Mouse (Mus musculus): ENCODE measurements around the gene Spata25. TPM values are rescaled to one million over a fixed set of nuclear protein-coding genes. Genes with fewer than 3 reads are reported as not detected.

Spata25 gene
- polyA plus RNA-seq, 1 experiment from 2014 or later: not detected

- ATAC-seq (ENCODE audit: low FRiP score): no peak
- Histone ChIP-seq H3K4me2 (replicated peaks) (no peak overlapping the region), H3K27me3 (ENCODE audit: control insufficient read depth, insufficient read depth, low read length) (no peaks in the 10 kb centered on the region), H3K9ac (no peak overlapping the region), H3K9me3 (ENCODE audit: control insufficient read depth, low read length) (no peaks in the 10 kb centered on the region), H3K4me1 (replicated peaks; ENCODE audit: control insufficient read depth, insufficient read depth, low read length) (peaks cover 7% of the 10 kb centered on the region; the same call in 1 of the 2 replicates), H3K27ac (no peak overlapping the region), H3K4me3 (replicated peaks; ENCODE audit: low read length) (no peak overlapping the region), H3K36me3 (replicated peaks; ENCODE audit: control insufficient read depth, insufficient read depth) (peaks cover 4% of the 10 kb centered on the region; the same call in 1 of the 2 replicates)
- 81% methylated on average over 7 of the region's 7 CpGs for WGBS
- DNase-seq (ENCODE audit: low spot score): no peak
Observed at GRCm38 (mm10) chr2:164783926-164784581, 44.3 kb downstream of the Spata25 start.

- Histone ChIP-seq H3K36me3 (replicated peaks; ENCODE audit: control insufficient read depth, insufficient read depth) (no peaks in the 10 kb centered on the region), H3K4me1 (replicated peaks; ENCODE audit: control insufficient read depth, insufficient read depth, low read length) (peaks cover 7% of the 10 kb centered on the region; the same call in 1 of the 2 replicates), H3K27ac (no peak overlapping the region), H3K4me2 (replicated peaks) (no peak overlapping the region), H3K4me3 (replicated peaks; ENCODE audit: low read length) (no peak overlapping the region), H3K9me3 (ENCODE audit: control insufficient read depth, low read length) (no peaks in the 10 kb centered on the region), H3K27me3 (ENCODE audit: control insufficient read depth, insufficient read depth, low read length) (no peaks in the 10 kb centered on the region), H3K9ac (no peak overlapping the region)
- WGBS: 79% methylated on average over 4 of the region's 4 CpGs
- ATAC-seq (ENCODE audit: low FRiP score) (no peak), DNase-seq (ENCODE audit: low spot score) (no peak)
Observed at GRCm38 (mm10) chr2:164781876-164782275, 46.5 kb downstream of the Spata25 start.

GRCm38 (mm10) chr2:164779481-164780086 is 48.8 kb downstream of the Spata25 start, which contains the start of gene Tnnc2:
Gene Tnnc2 (minus strand): TSS chr2:164779967.
- Histone ChIP-seq H3K27ac (no peak within 1 kb of the TSS), H3K36me3 (replicated peaks; ENCODE audit: control insufficient read depth, insufficient read depth) (no peaks in the 10 kb centered on the region), H3K9me3 (ENCODE audit: control insufficient read depth, low read length) (no peaks in the 10 kb centered on the region), H3K9ac (no peak within 1 kb of the TSS), H3K27me3 (ENCODE audit: control insufficient read depth, insufficient read depth, low read length) (no peaks in the 10 kb centered on the region), H3K4me1 (replicated peaks; ENCODE audit: control insufficient read depth, insufficient read depth, low read length) (no peaks in the 10 kb centered on the region), H3K4me3 (replicated peaks; ENCODE audit: low read length) (no peak within 1 kb of the TSS), H3K4me2 (replicated peaks) (no peak within 1 kb of the TSS)
- no peak for ATAC-seq (ENCODE audit: low FRiP score)
- WGBS: 71% methylated on average over 8 of the region's 8 CpGs
- DNase-seq (ENCODE audit: low spot score): no peak

- Histone ChIP-seq H3K36me3 (replicated peaks; ENCODE audit: control insufficient read depth, insufficient read depth) (no peaks in the 10 kb centered on the region), H3K27ac (no peak overlapping the region), H3K9me3 (ENCODE audit: control insufficient read depth, low read length) (no peaks in the 10 kb centered on the region), H3K27me3 (ENCODE audit: control insufficient read depth, insufficient read depth, low read length) (no peaks in the 10 kb centered on the region), H3K4me2 (replicated peaks) (no peak overlapping the region), H3K4me3 (replicated peaks; ENCODE audit: low read length) (no peak overlapping the region), H3K9ac (no peak overlapping the region), H3K4me1 (replicated peaks; ENCODE audit: control insufficient read depth, insufficient read depth, low read length) (no peaks in the 10 kb centered on the region)
- WGBS: 84% methylated on average over 7 of the region's 7 CpGs
- DNase-seq (ENCODE audit: low spot score) (no peak), ATAC-seq (ENCODE audit: low FRiP score) (no peak)
Observed at GRCm38 (mm10) chr2:164778809-164779208, 49.5 kb downstream of the Spata25 start.

- no peak for ATAC-seq (ENCODE audit: low FRiP score)
- 93% methylated on average over 11 of the region's 11 CpGs for WGBS
Observed at GRCm38 (mm10) chr2:164778015-164778287, 50.4 kb downstream of the Spata25 start.

GRCm38 (mm10) chr2:164777246-164778014 is 50.9 kb downstream of the Spata25 start:
- Histone ChIP-seq H3K9me3 (ENCODE audit: control insufficient read depth, low read length) (no peaks in the 10 kb centered on the region), H3K27me3 (ENCODE audit: control insufficient read depth, insufficient read depth, low read length) (no peaks in the 10 kb centered on the region), H3K9ac (no peak overlapping the region), H3K27ac (no peak overlapping the region), H3K4me3 (replicated peaks; ENCODE audit: low read length) (no peak overlapping the region), H3K36me3 (replicated peaks; ENCODE audit: control insufficient read depth, insufficient read depth) (no peaks in the 10 kb centered on the region), H3K4me2 (replicated peaks) (no peak overlapping the region), H3K4me1 (replicated peaks; ENCODE audit: control insufficient read depth, insufficient read depth, low read length) (no peaks in the 10 kb centered on the region)
- DNase-seq (ENCODE audit: low spot score) (no peak), ATAC-seq (ENCODE audit: low FRiP score) (no peak)
- 87% methylated on average over 30 of the region's 30 CpGs for WGBS

More at GRCm38 (mm10) chr2:164778015-164778287, 50.4 kb downstream of the Spata25 start:
- H3K9ac ChIP-seq: no peak overlapping the region
- H3K27ac ChIP-seq: no peak overlapping the region
- no peaks in the 10 kb centered on the region for H3K36me3 ChIP-seq (replicated peaks; ENCODE audit: control insufficient read depth, insufficient read depth)
- no peaks in the 10 kb centered on the region for H3K4me1 ChIP-seq (replicated peaks; ENCODE audit: control insufficient read depth, insufficient read depth, low read length)
- no peaks in the 10 kb centered on the region for H3K9me3 ChIP-seq (ENCODE audit: control insufficient read depth, low read length)
- H3K4me3 ChIP-seq (replicated peaks; ENCODE audit: low read length): no peak overlapping the region
- H3K4me2 ChIP-seq (replicated peaks): no peak overlapping the region
- DNase-seq (ENCODE audit: low spot score): no peak
- H3K27me3 ChIP-seq (ENCODE audit: control insufficient read depth, insufficient read depth, low read length): no peaks in the 10 kb centered on the region

GRCm38 (mm10) chr2:164776801-164777200 is 51.5 kb downstream of the Spata25 start:
- H3K4me2 ChIP-seq (replicated peaks): no peak overlapping the region
- no peaks in the 10 kb centered on the region for H3K4me1 ChIP-seq (replicated peaks; ENCODE audit: control insufficient read depth, insufficient read depth, low read length)
- no peaks in the 10 kb centered on the region for H3K27me3 ChIP-seq (ENCODE audit: control insufficient read depth, insufficient read depth, low read length)
- H3K9me3 ChIP-seq (ENCODE audit: control insufficient read depth, low read length): no peaks in the 10 kb centered on the region
- DNase-seq (ENCODE audit: low spot score): no peak
- no peaks in the 10 kb centered on the region for H3K36me3 ChIP-seq (replicated peaks; ENCODE audit: control insufficient read depth, insufficient read depth)
- ATAC-seq (ENCODE audit: low FRiP score): no peak
- H3K9ac ChIP-seq: no peak overlapping the region
- H3K4me3 ChIP-seq (replicated peaks; ENCODE audit: low read length): no peak overlapping the region
- 69% methylated on average over 17 of the region's 17 CpGs for WGBS
- no peak overlapping the region for H3K27ac ChIP-seq

Other genes starting within 250 kb of the Spata25 start
- gene Wfdc6a, start 243.1 kb downstream of the Spata25 start, polyA plus RNA-seq (2014; fragmentation: Nextera tagmentation; extraction: Ambion mirVana): 0.25 TPM in 1 of 2 replicates, not detected in the other
- not detected in 2 replicates for gene Eppin, start 234.9 kb downstream of the Spata25 start, polyA plus RNA-seq (2014; fragmentation: Nextera tagmentation; extraction: Ambion mirVana)
- gene Wfdc6b, start 215.0 kb downstream of the Spata25 start, polyA plus RNA-seq (2014; fragmentation: Nextera tagmentation; extraction: Ambion mirVana): not detected in 2 replicates
- not detected in 2 replicates for gene Wfdc8, start 214.9 kb downstream of the Spata25 start, polyA plus RNA-seq (2014; fragmentation: Nextera tagmentation; extraction: Ambion mirVana)
- not detected in 2 replicates for gene Wfdc16, start 189.7 kb downstream of the Spata25 start, polyA plus RNA-seq (2014; fragmentation: Nextera tagmentation; extraction: Ambion mirVana)
- not detected in 2 replicates for gene Wfdc10, start 172.5 kb downstream of the Spata25 start, polyA plus RNA-seq (2014; fragmentation: Nextera tagmentation; extraction: Ambion mirVana)
- gene Wfdc9, start 172.0 kb downstream of the Spata25 start, polyA plus RNA-seq (2014; fragmentation: Nextera tagmentation; extraction: Ambion mirVana): not detected in 2 replicates
- gene Wfdc11, start 154.4 kb downstream of the Spata25 start, polyA plus RNA-seq (2014; fragmentation: Nextera tagmentation; extraction: Ambion mirVana): not detected in 2 replicates
- gene Wfdc13, start 143.4 kb downstream of the Spata25 start, polyA plus RNA-seq (2014; fragmentation: Nextera tagmentation; extraction: Ambion mirVana): 0.26 TPM in 1 of 2 replicates, not detected in the other
- gene Spint4, start 130.0 kb downstream of the Spata25 start, polyA plus RNA-seq (2014; fragmentation: Nextera tagmentation; extraction: Ambion mirVana): not detected in 2 replicates
- gene Spint5, start 113.2 kb downstream of the Spata25 start, polyA plus RNA-seq (2014; fragmentation: Nextera tagmentation; extraction: Ambion mirVana): not detected in 2 replicates
- 0.78 and 1.4 TPM in 2 replicates for gene Wfdc3, start 82.6 kb downstream of the Spata25 start, polyA plus RNA-seq (2014; fragmentation: Nextera tagmentation; extraction: Ambion mirVana)
- gene Dnttip1, start 82.6 kb downstream of the Spata25 start, polyA plus RNA-seq (2014; fragmentation: Nextera tagmentation; extraction: Ambion mirVana): 46.6 and 50.3 TPM in 2 replicates
- gene Ube2c, start 58.6 kb downstream of the Spata25 start, polyA plus RNA-seq (2014; fragmentation: Nextera tagmentation; extraction: Ambion mirVana): 59.4 and 67.9 TPM in 2 replicates
- 0.39 TPM in 1 of 2 replicates, not detected in the other for gene Tnnc2, start 48.6 kb downstream of the Spata25 start, polyA plus RNA-seq (2014; fragmentation: Nextera tagmentation; extraction: Ambion mirVana)
- gene Snx21, start 42.7 kb downstream of the Spata25 start, polyA plus RNA-seq (2014; fragmentation: Nextera tagmentation; extraction: Ambion mirVana): 33.3 and 40.8 TPM in 2 replicates
- gene Acot8, start 23.7 kb downstream of the Spata25 start, polyA plus RNA-seq (2014; fragmentation: Nextera tagmentation; extraction: Ambion mirVana): 18.3 and 20.8 TPM in 2 replicates
- 16.4 and 17.0 TPM in 2 replicates for gene Zswim3, start 23.4 kb downstream of the Spata25 start, polyA plus RNA-seq (2014; fragmentation: Nextera tagmentation; extraction: Ambion mirVana)
- gene Zswim1, start 5.9 kb downstream of the Spata25 start, polyA plus RNA-seq (2014; fragmentation: Nextera tagmentation; extraction: Ambion mirVana): 25.7 and 26.7 TPM in 2 replicates
- gene Ctsa, start 4.3 kb upstream of the Spata25 start, polyA plus RNA-seq (2014; fragmentation: Nextera tagmentation; extraction: Ambion mirVana): 85.9 and 89.6 TPM in 2 replicates
- 5.8 and 7.9 TPM in 2 replicates for gene Neurl2, start 4.9 kb upstream of the Spata25 start, polyA plus RNA-seq (2014; fragmentation: Nextera tagmentation; extraction: Ambion mirVana)
- gene Pltp, start 29.2 kb upstream of the Spata25 start, polyA plus RNA-seq (2014; fragmentation: Nextera tagmentation; extraction: Ambion mirVana): 148 and 167 TPM in 2 replicates
- 72.9 and 74.7 TPM in 2 replicates for gene Pcif1, start 50.8 kb upstream of the Spata25 start, polyA plus RNA-seq (2014; fragmentation: Nextera tagmentation; extraction: Ambion mirVana)
- 14.6 and 15.4 TPM in 2 replicates for gene Zfp335, start 83.2 kb upstream of the Spata25 start, polyA plus RNA-seq (2014; fragmentation: Nextera tagmentation; extraction: Ambion mirVana)
- gene Mmp9, start 112.2 kb upstream of the Spata25 start, polyA plus RNA-seq (2014; fragmentation: Nextera tagmentation; extraction: Ambion mirVana): 28.8 and 33.2 TPM in 2 replicates
- gene Slc12a5, start 132.3 kb upstream of the Spata25 start, polyA plus RNA-seq (2014; fragmentation: Nextera tagmentation; extraction: Ambion mirVana): 62.1 and 73.6 TPM in 2 replicates
- 83.1 and 89.0 TPM in 2 replicates for gene Ncoa5, start 206.3 kb upstream of the Spata25 start, polyA plus RNA-seq (2014; fragmentation: Nextera tagmentation; extraction: Ambion mirVana)
- gene Cd40, start 227.1 kb upstream of the Spata25 start, polyA plus RNA-seq (2014; fragmentation: Nextera tagmentation; extraction: Ambion mirVana): 6.3 and 8.3 TPM in 2 replicates

Measured in hindbrain, embryonic 14.5 days (tissue).